Mouse (Mus musculus) liver, embryonic 11.5 days (tissue): ENCODE data around the gene Smyd1. TPM values are rescaled to one million over a fixed set of nuclear protein-coding genes. Genes with fewer than 3 reads are reported as not detected.

Experiments
- ATAC-seq: fragments of 200-750 bp; cut with Nextera tagmentation; replicated peaks from 2 replicates; pipeline ENCODE4 v1.8.0; 2017; ENCODE audit warnings: moderate number of reproducible peaks, mild to moderate bottlenecking, moderate TSS enrichment, moderate library complexity; ENCODE audit not compliant: low FRiP score
- DNase-seq: peaks from one replicate; pipeline ENCODE4 v3.0.0-alpha.2; 2017; ENCODE audit warnings: low spot score
- H3K27ac ChIP-seq: fragments of 300-500 bp; sonication (generic); 2 replicates; pipeline ENCODE4 v1.5.1; 2014; ENCODE audit warnings: mild to moderate bottlenecking, low read depth, low read length, control low read depth
- H3K27me3 ChIP-seq: fragments of 300-500 bp; sonication (generic); replicated peaks from 2 replicates; pipeline ENCODE4 v1.6.1; 2014; ENCODE audit warnings: low read length, mixed read lengths; ENCODE audit not compliant: control insufficient read depth, insufficient read depth
- H3K36me3 ChIP-seq: fragments of 300-500 bp; sonication (generic); 2 replicates; pipeline ENCODE4 v1.6.1; 2014; ENCODE audit warnings: mild to moderate bottlenecking, low read length, moderate library complexity, mixed read lengths; ENCODE audit not compliant: control insufficient read depth, insufficient read depth
- H3K4me1 ChIP-seq: fragments of 300-500 bp; sonication (generic); replicated peaks from 2 replicates; pipeline ENCODE4 v1.6.1; 2014; ENCODE audit warnings: low read length, mixed read lengths; ENCODE audit not compliant: control insufficient read depth, insufficient read depth
- H3K4me2 ChIP-seq: fragments of 300-500 bp; sonication (generic); 2 replicates; pipeline ENCODE4 v1.6.1; 2014; ENCODE audit warnings: mild to moderate bottlenecking, control low read depth, moderate library complexity
- H3K4me3 ChIP-seq: fragments of 300-500 bp; sonication (generic); 2 replicates; pipeline ENCODE4 v1.5.1; 2014; ENCODE audit warnings: low read depth, low read length, control low read depth
- H3K9ac ChIP-seq: fragments of 300-500 bp; sonication (generic); 2 replicates; pipeline ENCODE4 v1.6.1; 2014; ENCODE audit warnings: low read depth, low read length, control low read depth
- H3K9me3 ChIP-seq: fragments of 300-500 bp; sonication (generic); 2 replicates; pipeline ENCODE4 v1.6.1; 2016; ENCODE audit warnings: low read length, inconsistent platforms, mixed read lengths; ENCODE audit not compliant: control insufficient read depth
- WGBS: fragments of 180-500 bp; shearing (Covaris S2); extraction: QIAGEN DNeasy Blood & Tissue Kit; methylation state at CpG from one replicate; pipeline ENCODE4 v1.1.7; 2014; 5-methylcytosine and 5-hydroxymethylcytosine counted together
- polyA plus RNA-seq: library from polyadenylated mRNA; unstranded; fragments of >200 nt; fragmentation: Nextera tagmentation; extraction: Ambion mirVana; gene quantifications from 2 replicates; pipeline ENCODE4 v1.2.1, GENCODE M21; 2014

The Smyd1 gene
- polyA plus RNA-seq, 1 experiment from 2014 or later = 1.6 TPM

DNA sequence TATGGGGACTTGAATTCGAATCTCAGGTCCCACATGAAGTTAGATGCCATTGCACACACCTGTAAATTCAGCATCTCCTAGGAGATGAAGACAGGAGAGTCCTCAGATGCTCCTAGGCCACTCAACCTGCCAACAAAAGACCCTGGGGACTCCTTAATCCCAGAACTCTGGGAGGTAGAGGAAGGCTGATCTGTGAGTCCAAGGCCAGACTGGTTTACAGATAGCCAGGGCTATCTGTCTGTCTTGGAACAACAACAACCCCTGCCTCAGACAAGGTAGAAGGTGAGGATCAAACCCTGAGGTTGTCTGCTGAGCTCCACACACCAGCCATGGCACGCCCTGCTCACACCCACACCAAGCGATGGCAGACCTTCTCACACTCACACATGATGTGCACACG is 62.9 kb downstream of the Smyd1 start:
- no peaks in the 10 kb centered on the region for H3K9me3 ChIP-seq
- DNase-seq (no peak), ATAC-seq (no peak)
- H3K4me2 ChIP-seq = no peak overlapping the region
- no peak overlapping the region for H3K9ac ChIP-seq
- peaks cover 13% of the 10 kb centered on the region for H3K4me1 ChIP-seq
- no peaks in the 10 kb centered on the region for H3K36me3 ChIP-seq
- H3K27me3 ChIP-seq = no peaks in the 10 kb centered on the region
- no peak overlapping the region for H3K27ac ChIP-seq
- 78% methylated on average over 4 of the region's 4 CpGs for WGBS
- H3K4me3 ChIP-seq = no peak overlapping the region

DNA sequence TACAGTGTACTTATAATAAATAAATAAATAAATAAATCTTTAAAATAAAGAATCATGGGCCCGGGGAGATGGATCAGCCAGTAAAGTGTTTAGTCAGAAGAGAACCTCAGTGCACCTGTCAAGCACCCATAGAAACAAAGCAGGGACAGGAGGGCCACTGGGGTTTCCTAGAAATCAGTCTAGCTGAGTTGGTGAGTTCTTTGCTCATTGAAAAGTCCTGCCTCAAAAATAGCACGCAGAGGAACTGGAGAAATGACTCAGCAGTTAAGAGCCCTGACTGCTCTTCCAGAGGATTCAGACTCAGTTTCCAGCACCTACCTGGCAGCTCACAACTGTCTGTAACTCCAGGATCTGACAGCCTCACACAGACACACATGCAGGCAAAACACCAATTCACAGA is 63.5 kb downstream of the Smyd1 start:
- H3K9ac ChIP-seq = no peak overlapping the region
- DNase-seq (no peak), ATAC-seq (no peak)
- no peaks in the 10 kb centered on the region for H3K36me3 ChIP-seq
- no peak overlapping the region for H3K4me3 ChIP-seq
- WGBS = 54% methylated on average over 2 of the region's 2 CpGs
- H3K4me2 ChIP-seq = no peak overlapping the region
- H3K27ac ChIP-seq = no peak overlapping the region
- no peaks in the 10 kb centered on the region for H3K9me3 ChIP-seq
- peaks cover 13% of the 10 kb centered on the region for H3K4me1 ChIP-seq
- H3K27me3 ChIP-seq = no peaks in the 10 kb centered on the region

DNA sequence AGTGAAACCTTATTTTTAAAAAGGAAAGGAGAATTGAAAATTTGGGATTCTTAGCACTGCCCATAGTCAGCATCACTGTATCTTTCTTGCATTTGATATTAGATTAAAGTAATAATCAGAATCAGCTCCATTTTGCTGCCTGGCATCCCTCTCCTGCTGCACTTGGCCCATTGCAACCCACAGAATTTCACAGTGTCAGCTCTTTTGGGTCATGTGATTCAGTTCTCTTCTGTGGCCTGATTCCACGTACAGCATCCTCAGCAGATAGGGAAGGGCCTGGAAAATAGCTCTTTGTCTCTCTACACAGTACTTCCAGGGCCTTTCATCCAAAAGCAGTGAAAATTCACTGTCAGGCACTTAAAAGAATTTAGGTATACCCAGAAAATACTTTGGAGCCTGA is 64.7 kb downstream of the Smyd1 start:
- Histone ChIP-seq H3K9ac (no peak overlapping the region), H3K4me1 (peaks cover 13% of the 10 kb centered on the region), H3K27me3 (no peaks in the 10 kb centered on the region), H3K36me3 (no peaks in the 10 kb centered on the region), H3K9me3 (no peaks in the 10 kb centered on the region), H3K4me3 (no peak overlapping the region), H3K27ac (no peak overlapping the region), H3K4me2 (no peak overlapping the region)
- ATAC-seq (no peak), DNase-seq (no peak)
- WGBS = 62% methylated on average over 1 of the region's 1 CpGs

DNA sequence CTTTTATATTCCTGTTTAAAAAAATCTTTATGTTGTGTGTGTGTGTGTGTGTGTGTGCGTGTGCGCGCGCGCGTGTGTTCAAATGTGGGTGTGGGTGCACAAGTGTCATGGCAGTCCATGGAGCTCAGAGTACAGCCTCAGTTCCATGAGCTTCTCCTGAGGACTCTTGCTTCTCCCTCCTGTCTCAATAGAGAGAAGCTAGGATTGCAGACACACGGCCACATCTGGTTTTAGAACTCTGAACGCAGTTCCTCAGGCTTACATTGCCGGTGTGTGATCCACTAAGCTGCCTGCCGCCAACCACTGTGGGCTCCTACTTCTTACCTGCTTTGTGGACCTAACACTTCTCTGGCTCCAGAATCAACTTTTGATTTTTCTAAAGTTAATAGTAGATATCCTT is 65.9 kb downstream of the Smyd1 start:
- Histone ChIP-seq H3K27ac (no peak overlapping the region), H3K4me1 (peaks cover 13% of the 10 kb centered on the region), H3K27me3 (no peaks in the 10 kb centered on the region), H3K9me3 (no peaks in the 10 kb centered on the region), H3K36me3 (no peaks in the 10 kb centered on the region), H3K4me2 (no peak overlapping the region), H3K4me3 (no peak overlapping the region), H3K9ac (no peak overlapping the region)
- DNase-seq (no peak), ATAC-seq (no peak)
- 92% methylated on average over 10 of the region's 10 CpGs for WGBS

DNA sequence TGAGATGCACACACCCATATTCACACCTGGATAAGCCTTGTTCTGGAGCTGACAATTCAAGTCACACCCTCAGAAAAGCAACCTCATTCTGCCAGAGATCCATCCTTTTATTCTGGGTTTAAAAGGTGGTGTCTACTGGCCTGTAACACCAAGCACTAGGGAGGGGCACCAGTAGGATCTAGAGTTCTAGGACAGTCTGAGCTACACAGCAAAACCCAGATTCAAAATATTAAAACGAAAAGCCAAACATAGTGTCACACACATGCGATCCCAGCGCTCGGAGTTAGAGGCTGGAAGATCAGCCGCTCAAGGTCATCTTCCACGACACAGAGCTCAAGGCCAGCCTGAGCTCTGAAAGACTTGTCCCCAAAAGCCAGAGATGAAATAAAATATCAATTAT is 67.6 kb downstream of the Smyd1 start:
- no peak for DNase-seq
- Histone ChIP-seq H3K27me3 (no peaks in the 10 kb centered on the region), H3K9me3 (no peaks in the 10 kb centered on the region), H3K36me3 (no peaks in the 10 kb centered on the region), H3K9ac (no peak overlapping the region), H3K4me1 (peaks cover 2% of the 10 kb centered on the region; the same call in 1 of the 2 replicates), H3K4me3 (no peak overlapping the region), H3K27ac (no peak overlapping the region), H3K4me2 (no peak overlapping the region)
- no peak for ATAC-seq
- WGBS = 81% methylated on average over 6 of the region's 6 CpGs

DNA sequence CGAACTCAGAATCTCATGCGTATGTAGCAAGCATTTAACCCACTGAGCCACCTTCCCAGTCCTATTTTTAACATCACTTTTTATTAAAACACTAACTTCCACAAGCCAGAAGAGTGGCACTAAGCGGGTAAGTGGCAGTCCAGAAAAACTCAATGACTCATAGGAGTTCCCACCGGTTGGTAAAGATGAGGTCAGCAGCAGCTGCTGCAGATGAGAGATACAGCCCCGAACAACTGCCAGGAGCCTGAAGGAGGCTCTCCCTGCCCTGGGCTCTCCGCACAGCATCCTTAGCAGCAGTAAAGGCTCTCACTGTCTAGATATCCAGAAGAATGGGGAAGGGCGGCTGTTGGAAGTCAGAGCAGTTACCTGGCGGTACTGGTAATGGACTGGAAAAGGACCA is 71.1 kb downstream of the Smyd1 start:
- ATAC-seq = no peak
- no peak overlapping the region for H3K27ac ChIP-seq
- no peak overlapping the region for H3K4me3 ChIP-seq
- H3K9me3 ChIP-seq = no peaks in the 10 kb centered on the region
- H3K4me2 ChIP-seq = no peak overlapping the region
- no peak overlapping the region for H3K9ac ChIP-seq
- H3K27me3 ChIP-seq = no peaks in the 10 kb centered on the region
- WGBS = 72% methylated on average over 8 of the region's 8 CpGs
- DNase-seq = no peak
- H3K36me3 ChIP-seq = no peaks in the 10 kb centered on the region
- no peaks in the 10 kb centered on the region for H3K4me1 ChIP-seq

DNA sequence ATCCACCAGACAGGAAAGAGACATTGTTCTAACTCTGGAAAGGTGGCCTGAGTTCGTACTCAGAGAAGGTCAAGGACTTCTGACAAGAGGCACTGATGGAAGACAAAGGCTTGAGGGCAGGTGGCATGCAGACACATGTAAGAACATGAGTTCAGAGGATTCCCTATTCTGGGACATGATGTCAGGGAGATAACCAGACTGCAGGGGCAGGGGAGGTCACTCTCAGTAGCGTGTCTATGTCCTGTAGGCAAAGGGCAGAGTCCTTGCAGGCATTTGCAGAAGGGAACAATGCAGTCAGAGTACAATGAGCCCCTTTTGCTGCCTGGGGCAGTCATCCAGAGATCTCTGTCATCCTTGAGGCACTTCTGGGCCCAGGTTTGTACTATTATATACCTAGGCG is 72.4 kb downstream of the Smyd1 start:
- WGBS = 72% methylated on average over 3 of the region's 3 CpGs
- ATAC-seq (no peak), DNase-seq (no peak)
- Histone ChIP-seq H3K9ac (no peak overlapping the region), H3K4me1 (no peaks in the 10 kb centered on the region), H3K27me3 (no peaks in the 10 kb centered on the region), H3K27ac (no peak overlapping the region), H3K36me3 (no peaks in the 10 kb centered on the region), H3K4me2 (no peak overlapping the region), H3K9me3 (no peaks in the 10 kb centered on the region), H3K4me3 (no peak overlapping the region)

DNA sequence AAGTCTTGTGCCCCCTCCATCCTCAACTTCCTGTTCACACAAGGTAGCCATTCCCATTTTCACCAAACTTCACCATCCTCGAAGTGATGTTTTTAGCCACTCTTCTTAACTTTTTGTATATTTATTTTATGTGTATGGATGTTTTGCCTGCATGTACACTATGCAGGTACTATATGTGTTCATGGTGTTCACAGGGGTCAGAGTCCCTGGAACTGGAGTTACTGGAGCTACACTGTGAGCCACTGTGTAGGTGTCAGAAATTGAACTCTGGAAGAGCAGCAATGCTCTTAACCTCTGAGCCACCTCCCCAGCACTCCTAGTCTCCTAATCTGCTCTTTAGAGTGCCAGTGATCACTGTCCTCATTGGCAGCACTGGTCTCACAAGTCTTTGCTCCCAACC is 73.6 kb downstream of the Smyd1 start:
- Histone ChIP-seq H3K4me2 (no peak overlapping the region), H3K27ac (no peak overlapping the region)
- 88% methylated on average over 1 of the region's 1 CpGs for WGBS

DNA sequence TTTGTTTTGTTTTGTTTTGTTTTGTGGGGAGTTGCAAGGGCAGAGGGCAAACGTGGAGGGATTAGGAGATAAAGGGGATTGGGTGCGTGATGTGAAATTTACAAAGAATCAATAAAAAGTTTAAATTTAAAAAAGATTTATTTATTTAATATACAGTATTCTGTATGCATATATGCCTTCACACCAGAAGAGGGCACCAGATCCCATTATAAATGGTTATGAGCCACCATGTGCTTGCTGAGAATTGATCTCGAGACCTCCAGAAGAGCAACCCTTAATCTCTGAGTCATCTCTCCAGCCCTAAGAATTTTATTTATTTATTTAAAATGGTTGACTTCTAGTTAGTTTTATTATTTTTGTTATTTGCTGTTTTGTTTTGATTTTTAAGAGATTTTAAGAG is 78.8 kb downstream of the Smyd1 start:
- H3K4me2 ChIP-seq = no peak overlapping the region
- H3K27ac ChIP-seq = no peak overlapping the region
- DNase-seq (no peak), ATAC-seq (no peak)
- no peaks in the 10 kb centered on the region for H3K4me1 ChIP-seq
- no peaks in the 10 kb centered on the region for H3K9me3 ChIP-seq
- H3K9ac ChIP-seq = no peak overlapping the region
- no peaks in the 10 kb centered on the region for H3K27me3 ChIP-seq
- H3K4me3 ChIP-seq = no peak overlapping the region
- WGBS = 73% methylated on average over 3 of the region's 3 CpGs
- no peaks in the 10 kb centered on the region for H3K36me3 ChIP-seq

More for the DNA sequence above, 73.6 kb downstream of the Smyd1 start:
- no peaks in the 10 kb centered on the region for H3K9me3 ChIP-seq
- no peaks in the 10 kb centered on the region for H3K27me3 ChIP-seq
- ATAC-seq (no peak), DNase-seq (no peak)
- no peak overlapping the region for H3K4me3 ChIP-seq
- H3K9ac ChIP-seq = no peak overlapping the region
- H3K4me1 ChIP-seq = no peaks in the 10 kb centered on the region
- H3K36me3 ChIP-seq = no peaks in the 10 kb centered on the region
